20 mouse cellular contexts compared by ENCODE assay signal in genomic region chr2:140169057-140169456, GRCm38 (mm10). TPM values are rescaled to one million over a fixed set of nuclear protein-coding genes. Genes with fewer than 3 reads are reported as not detected.
DNase-seq lines count a peak whose midpoint lies in the region; ATAC-seq and TF ChIP-seq lines count a peak whose summit lies in the region.
"Had no signal": no experiment of that assay in that cellular context is flagged by ENCODE, and none has a peak within 500 bp of the region (broad histone marks: within the 10 kb centered on the region; RNA-seq: fewer than 3 reads in every experiment).

No protein-coding gene starts in this region.

- H3K9ac ChIP-seq in heart, embryonic 14.5 days (ENCODE audit: low read length): no peak overlapping the region
- no peak overlapping the region for H3K9ac ChIP-seq in heart, embryonic 11.5 days (ENCODE audit: low read depth, low read length)

- H3K27me3 ChIP-seq in heart, embryonic 14.5 days (ENCODE audit: control insufficient read depth, insufficient read depth, low read length): no peaks in the 10 kb centered on the region
- no peaks in the 10 kb centered on the region for H3K27me3 ChIP-seq in heart, embryonic 11.5 days (ENCODE audit: control insufficient read depth, insufficient read depth, low read length)
- no peaks in the 10 kb centered on the region for H3K27me3 ChIP-seq in megakaryocyte, embryonic 14.5 days (replicated peaks)
- H3K27me3 ChIP-seq in myocyte (ENCODE audit: control insufficient read depth, insufficient read depth, insufficient read length): no peaks in the 10 kb centered on the region
- H3K27me3 ChIP-seq: hindbrain, embryonic 13.5 days; limb, embryonic 15.5 days; midbrain, embryonic 13.5 days had no signal

- ATAC-seq in heart, embryonic 14.5 days (ENCODE audit: insufficient number of reproducible peaks, insufficient read depth, low FRiP score, low read depth): no peak
- ATAC-seq in heart, embryonic 11.5 days (replicated peaks; ENCODE audit: insufficient number of reproducible peaks, low FRiP score, low TSS enrichment): no peak
- ATAC-seq in megakaryocyte, adult 5-6 weeks (ENCODE audit: poor library complexity, severe bottlenecking): no peak
- no peak for ATAC-seq in erythroid progenitor cell, adult 5-6 weeks (replicated peaks; ENCODE audit: low FRiP score, poor library complexity, severe bottlenecking)
- ATAC-seq: CD4-positive, CD25-positive, alpha-beta regulatory T cell, adult 4 months; forebrain, postnatal 0 days; midbrain, embryonic 13.5 days had no signal

- no peak for TF ChIP-seq POLR2A in embryonic fibroblast, embryonic 13.5 days (IDR thresholded peaks at IDR 0.05; ENCODE audit: low read depth, low read length)
- no peak for TF ChIP-seq POLR2A in myocyte (IDR thresholded peaks at IDR 0.05; ENCODE audit: insufficient read length, low read depth)

- no peak overlapping the region for H3K27ac ChIP-seq in heart, embryonic 14.5 days (replicated peaks in 1 of 2; ENCODE audit: control insufficient read depth in 1 of 2, insufficient read depth in 1 of 2, low read depth in 2 of 2, low read length in 2 of 2)
- no peak overlapping the region for H3K27ac ChIP-seq in heart, embryonic 11.5 days (ENCODE audit: low read depth, low read length)
- no peak overlapping the region for H3K27ac ChIP-seq in embryonic fibroblast, embryonic 13.5 days (ENCODE audit: insufficient read depth, low read length)
- H3K27ac ChIP-seq: hindbrain, embryonic 13.5 days; limb, embryonic 15.5 days; midbrain, embryonic 13.5 days had no signal

- H3K9me3 ChIP-seq in heart, embryonic 14.5 days (ENCODE audit: control insufficient read depth, low read length): no peaks in the 10 kb centered on the region
- H3K9me3 ChIP-seq in heart, embryonic 11.5 days (replicated peaks; ENCODE audit: control insufficient read depth, low read length): no peaks in the 10 kb centered on the region
- no peaks in the 10 kb centered on the region for H3K9me3 ChIP-seq in megakaryocyte, embryonic 14.5 days
- H3K9me3 ChIP-seq: hindbrain, embryonic 13.5 days; limb, embryonic 15.5 days; midbrain, embryonic 13.5 days had no signal

- H3K4me1 ChIP-seq in heart, embryonic 14.5 days (ENCODE audit: control insufficient read depth in 2 of 2, insufficient read depth in 2 of 2, low read length in 2 of 2): peaks cover 0 to 12% of the 10 kb centered on the region in 2 experiments; a peak in 3 of 4 replicates
- H3K4me1 ChIP-seq in heart, embryonic 11.5 days (ENCODE audit: control insufficient read depth, insufficient read depth, low read length): peaks cover 3% of the 10 kb centered on the region
- peaks cover 36% of the 10 kb centered on the region for H3K4me1 ChIP-seq in megakaryocyte, embryonic 14.5 days
- H3K4me1 ChIP-seq in embryonic fibroblast, embryonic 13.5 days (ENCODE audit: control insufficient read depth, insufficient read depth, low read length): no peaks in the 10 kb centered on the region

- no peak for DNase-seq in B cell, adult 2 months
- DNase-seq: cerebellum, adult 18-20 months; forebrain, postnatal 0 days; kidney, postnatal 14 days; right cerebral cortex, postnatal 4 days; thymus, postnatal 25 days had no signal

- peak overlapping the region; percentile 51 for H3ac ChIP-seq in myocyte (ENCODE audit: control insufficient read depth, insufficient read length)

- WGBS in heart, embryonic 14.5 days: 73% methylated on average over 1 of the region's 1 CpGs
- 79% methylated on average over 1 of the region's 1 CpGs for WGBS in heart, embryonic 11.5 days (ENCODE audit: insufficient replicate concordance)

- peaks cover 38% of the 10 kb centered on the region for H3K36me3 ChIP-seq in heart, embryonic 14.5 days (ENCODE audit: control insufficient read depth, insufficient read depth, low read length)
- H3K36me3 ChIP-seq in heart, embryonic 11.5 days (ENCODE audit: control insufficient read depth, insufficient read depth, low read length): peaks cover 3% of the 10 kb centered on the region; the same call in 1 of the 2 replicates
- H3K36me3 ChIP-seq in megakaryocyte, embryonic 14.5 days (replicated peaks; ENCODE audit: low read length): peaks cover 35% of the 10 kb centered on the region
- H3K36me3 ChIP-seq in myocyte (ENCODE audit: control insufficient read depth, insufficient read depth): peaks cover 39% of the 10 kb centered on the region

- 0 out of 2 replicates have a peak overlapping the region, but pooled peaks have one; percentile 79 for H3K4me2 ChIP-seq in heart, embryonic 14.5 days (ENCODE audit: low read length)
- no peak overlapping the region for H3K4me2 ChIP-seq in heart, embryonic 11.5 days
- H3K4me2 ChIP-seq in myocyte (ENCODE audit: low read depth): peak overlapping the region; percentile 83

- H3K4me3 ChIP-seq in heart, embryonic 14.5 days (ENCODE audit: control insufficient read depth in 1 of 2, insufficient read depth in 1 of 2, low read depth in 1 of 2, low read length in 2 of 2): no peak overlapping the region
- H3K4me3 ChIP-seq in heart, embryonic 11.5 days (ENCODE audit: low read depth, low read length): no peak overlapping the region
- H3K4me3 ChIP-seq in megakaryocyte, embryonic 14.5 days (replicated peaks): peak overlapping the region; percentile 76
- peak overlapping the region; percentile 13; the same call in 1 of the 2 replicates for H3K4me3 ChIP-seq in embryonic fibroblast, embryonic 13.5 days (ENCODE audit: insufficient read depth, low read length)
- peak overlapping the region; percentile 86 for H3K4me3 ChIP-seq in myocyte

- H3K79me2 ChIP-seq in myocyte (ENCODE audit: control insufficient read depth, insufficient read depth): peaks cover 64% of the 10 kb centered on the region

- TF ChIP-seq CTCF in embryonic fibroblast, embryonic 13.5 days (IDR thresholded peaks at IDR 0.05; ENCODE audit: borderline replicate concordance, insufficient read depth, low read length): no peak

TF ChIP-seq in myocyte, 11 proteins besides CTCF, POLR2A, EP300 and RAD21:
- no peak for TF ChIP-seq MYOD1 (IDR thresholded peaks at IDR 0.05; ENCODE audit: control insufficient read depth in 1 of 3, insufficient read length in 2 of 3, low read depth in 2 of 3)
- no peak for TF ChIP-seq USF1 (IDR thresholded peaks at IDR 0.05; ENCODE audit: low read depth)
- TF ChIP-seq POLR2AphosphoS2 (IDR thresholded peaks at IDR 0.05; ENCODE audit: insufficient read length, low read depth): no peak
- no peak for TF ChIP-seq CEBPB (IDR thresholded peaks at IDR 0.05; ENCODE audit: insufficient read depth, poor library complexity, severe bottlenecking)
- no peak for TF ChIP-seq REST (IDR thresholded peaks at IDR 0.05; ENCODE audit: insufficient read depth, insufficient read length)
- TF ChIP-seq MAX (IDR thresholded peaks at IDR 0.05; ENCODE audit: low read depth): no peak
- no peak for TF ChIP-seq TCF12 (IDR thresholded peaks at IDR 0.05; ENCODE audit: insufficient read depth, poor library complexity, severe bottlenecking)
- TF ChIP-seq E2F4 (IDR thresholded peaks at IDR 0.05; ENCODE audit: insufficient read depth): no peak
- no peak for TF ChIP-seq SRF (IDR thresholded peaks at IDR 0.05; ENCODE audit: control insufficient read depth, insufficient read length, low read depth)
- no peak for TF ChIP-seq MYOG (IDR thresholded peaks at IDR 0.05; ENCODE audit: control insufficient read depth in 1 of 3, insufficient read depth in 1 of 3, insufficient read length in 2 of 3, low read depth in 2 of 3)
- no peak for TF ChIP-seq TCF3 (IDR thresholded peaks at IDR 0.05; ENCODE audit: insufficient read length, low read depth)
TF ChIP-seq in myocyte: peak in this region for 0.

RNA-seq across cellular contexts. Expression of gene Esf1, which starts 1.3 kb away (rescaled TPM):
- 14.7 and 15.6 TPM in 2 replicates for polyA plus RNA-seq in heart, embryonic 14.5 days (2014; fragmentation: Nextera tagmentation; extraction: Ambion mirVana)
- 20.7 and 21.5 TPM in 2 replicates for polyA plus RNA-seq in heart, embryonic 11.5 days (2014; fragmentation: Nextera tagmentation; extraction: Ambion mirVana)
- polyA plus RNA-seq in megakaryocyte, embryonic 14.5 days (2012; ENCODE audit: insufficient read depth, low replicate concordance): 1.8 TPM in 1 of 2 replicates, not detected in the other
- 18.9 and 21.0 TPM in 2 replicates for total RNA-seq in megakaryocyte, adult 5-6 weeks (2015)
- 26.4 and 27.0 TPM in 2 replicates for total RNA-seq in megakaryocyte, adult 5-6 weeks (2017)
- polyA plus RNA-seq in embryonic fibroblast, embryonic 13.5 days (2011; ENCODE audit: insufficient read length, low read depth, missing spikeins): 29.3 and 32.7 TPM in 2 replicates
- polyA plus RNA-seq in myocyte (2012; fragmentation: generic; extraction: Trizol): 5.7 TPM
- total RNA-seq in erythroid progenitor cell, adult 5-6 weeks (2015; ENCODE audit: low replicate concordance): 2.9 and 14.3 TPM in 2 replicates
- total RNA-seq in erythroid progenitor cell, adult 5-6 weeks (2017; ENCODE audit: low replicate concordance): 16.6 and 28.8 TPM in 2 replicates

RNA-seq across cellular contexts. Expression of gene Ndufaf5, which starts 1.4 kb away (rescaled TPM):
- 36.1 and 39.0 TPM in 2 replicates for polyA plus RNA-seq in heart, embryonic 14.5 days (2014; fragmentation: Nextera tagmentation; extraction: Ambion mirVana)
- 36.1 and 37.6 TPM in 2 replicates for polyA plus RNA-seq in heart, embryonic 11.5 days (2014; fragmentation: Nextera tagmentation; extraction: Ambion mirVana)
- polyA plus RNA-seq in megakaryocyte, embryonic 14.5 days (2012; ENCODE audit: insufficient read depth, low replicate concordance): 15.6 and 17.5 TPM in 2 replicates
- 11.7 and 12.9 TPM in 2 replicates for total RNA-seq in megakaryocyte, adult 5-6 weeks (2015)
- total RNA-seq in megakaryocyte, adult 5-6 weeks (2017): 15.9 and 18.4 TPM in 2 replicates
- polyA plus RNA-seq in embryonic fibroblast, embryonic 13.5 days (2011; ENCODE audit: insufficient read length, low read depth, missing spikeins): 16.9 and 18.8 TPM in 2 replicates
- 22.0 TPM for polyA plus RNA-seq in myocyte (2012; fragmentation: generic; extraction: Trizol)
- total RNA-seq in erythroid progenitor cell, adult 5-6 weeks (2015; ENCODE audit: low replicate concordance): 5.4 TPM in 1 of 2 replicates, not detected in the other
- 3.5 and 4.2 TPM in 2 replicates for total RNA-seq in erythroid progenitor cell, adult 5-6 weeks (2017; ENCODE audit: low replicate concordance)

RNA-seq across cellular contexts. Expression of gene Gm17374, which starts 17.2 kb away (rescaled TPM):
- polyA plus RNA-seq in heart, embryonic 14.5 days (2014; fragmentation: Nextera tagmentation; extraction: Ambion mirVana): not detected in 2 replicates
- polyA plus RNA-seq in heart, embryonic 11.5 days (2014; fragmentation: Nextera tagmentation; extraction: Ambion mirVana): not detected in 2 replicates
- not detected in 2 replicates for polyA plus RNA-seq in megakaryocyte, embryonic 14.5 days (2012; ENCODE audit: insufficient read depth, low replicate concordance)
- total RNA-seq in megakaryocyte, adult 5-6 weeks (2015): not detected in 2 replicates
- not detected in 2 replicates for total RNA-seq in megakaryocyte, adult 5-6 weeks (2017)
- polyA plus RNA-seq in embryonic fibroblast, embryonic 13.5 days (2011; ENCODE audit: insufficient read length, low read depth, missing spikeins): not detected in 2 replicates
- polyA plus RNA-seq in myocyte (2012; fragmentation: generic; extraction: Trizol): not detected
- not detected in 2 replicates for total RNA-seq in erythroid progenitor cell, adult 5-6 weeks (2015; ENCODE audit: low replicate concordance)
- not detected in 2 replicates for total RNA-seq in erythroid progenitor cell, adult 5-6 weeks (2017; ENCODE audit: low replicate concordance)
- total RNA-seq: forebrain, postnatal 0 days; layer of hippocampus, postnatal 14 days had no signal
- polyA plus RNA-seq: CD4-positive, CD25-positive, alpha-beta regulatory T cell, adult 4 months; forebrain, postnatal 0 days; gonadal fat pad, adult 2 months; hindbrain, embryonic 13.5 days; limb, embryonic 15.5 days; midbrain, embryonic 13.5 days; stomach, embryonic 14.5 days had no signal

Comparison
In these comparisons a context has a peak if more than half of its experiments do, and no peak if none do; other contexts are left out.
1. H3K4me3 ChIP-seq: peak in megakaryocyte, embryonic 14.5 days (single experiment), embryonic fibroblast, embryonic 13.5 days (single experiment) and myocyte (single experiment); none in heart, embryonic 14.5 days (0 of 2) and heart, embryonic 11.5 days (single experiment).